Mouse (Mus musculus): ENCODE measurements around the gene Gm1043. TPM values are rescaled to one million over a fixed set of nuclear protein-coding genes. Genes with fewer than 3 reads are reported as not detected.

Gm1043 gene
- polyA plus RNA-seq (2012; rRNA removed), result 7.2 and 8.0 TPM in 2 replicates

DNA sequence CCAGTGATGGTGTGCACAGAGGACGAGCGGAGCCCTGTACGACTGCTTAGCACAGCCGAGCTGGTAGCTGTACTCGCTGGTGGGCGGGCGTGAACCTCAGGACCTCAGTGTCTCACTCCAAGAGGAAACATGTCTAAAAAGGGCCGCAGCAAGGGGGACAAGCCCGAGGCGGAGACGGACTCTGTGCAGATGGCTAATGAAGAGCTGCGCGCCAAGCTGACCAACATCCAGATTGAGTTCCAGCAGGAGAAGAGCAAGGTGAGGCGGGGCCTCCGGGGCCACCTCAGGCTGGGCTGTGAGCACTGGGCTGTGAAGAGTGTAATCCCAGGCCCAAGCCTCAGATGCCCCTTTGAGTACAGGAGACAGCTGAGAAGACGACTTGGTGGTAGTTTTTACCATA, at the start of gene Gm1043:
TSS of gene Gm1043 (plus strand) at position 130 of the 400 bp plus-strand sequence.

GRCm38 (mm10) chr5:37241651-37242151, 156.5 kb downstream of the Gm1043 start, which contains the start of gene Crmp1:
Gene Crmp1, plus strand, starts transcription at chr5:37241940.

Other genes with a start within 250 kb of the Gm1043 start
- 40.1 and 40.7 TPM in 2 replicates for gene Ppp2r2c, start 216.9 kb upstream of the Gm1043 start, polyA plus RNA-seq (2012; rRNA removed)
- 4.8 and 6.8 TPM in 2 replicates for gene Wfs1, start 96.2 kb upstream of the Gm1043 start, polyA plus RNA-seq (2012; rRNA removed)
- 763 and 862 TPM in 2 replicates for gene Crmp1, start 156.6 kb downstream of the Gm1043 start, polyA plus RNA-seq (2012; rRNA removed)

All from central nervous system, embryonic 14 days (tissue).